Mouse (Mus musculus) megakaryocyte progenitor cell, adult 5-6 weeks (primary cell): ENCODE measurements around the gene Zfhx3. TPM values are rescaled to one million over a fixed set of nuclear protein-coding genes. Genes with fewer than 3 reads are reported as not detected.
A peak's percentile ranks its signal among the peaks of the same experiment; 100 is the strongest.

Experiments used
- ATAC-seq: replicated peaks from 2 replicates; pipeline ENCODE4 v1.8.0; 2016; ENCODE audit warnings: mild to moderate bottlenecking, moderate TSS enrichment, inconsistent platforms; ENCODE audit not compliant: poor library complexity
- total RNA-seq, 2 experiments: library from RNA; stranded (forward) in 1 of 2; stranded (reverse) in 1 of 2; fragments of 157-497, 149-512 nt in 1 of 2; fragments of 200-1000 nt in 1 of 2; gene quantifications; 2 replicates each; pipeline versions ENCODE4 v1.2.3 to v1.2.4; 2015 to 2017

Zfhx3 gene
- total RNA-seq, 2 experiments from 2014 or later = 0.25 to 1.7 TPM

- no peak for ATAC-seq
These were observed 492.1 kb downstream of the Zfhx3 start for GRCm38 (mm10) chr8:108434510-108434909.

GRCm38 (mm10) chr8:108436336-108436735 lies 493.9 kb downstream of the Zfhx3 start:
- no peak for ATAC-seq

GRCm38 (mm10) chr8:108437316-108437830 lies 494.9 kb downstream of the Zfhx3 start:
- no peak for ATAC-seq

- ATAC-seq = no peak
These were observed 498.0 kb downstream of the Zfhx3 start for GRCm38 (mm10) chr8:108440476-108440875.

GRCm38 (mm10) chr8:108450847-108451246 lies 508.4 kb downstream of the Zfhx3 start:
- no peak for ATAC-seq

- no peak for ATAC-seq
These were observed 512.3 kb downstream of the Zfhx3 start for GRCm38 (mm10) chr8:108454561-108455311.

GRCm38 (mm10) chr8:108466653-108467052 lies 524.2 kb downstream of the Zfhx3 start:
- ATAC-seq = no peak

- ATAC-seq = no peak
These were observed 525.0 kb downstream of the Zfhx3 start for GRCm38 (mm10) chr8:108467172-108468035.

GRCm38 (mm10) chr8:108470269-108470668 lies 527.8 kb downstream of the Zfhx3 start:
- no peak for ATAC-seq

GRCm38 (mm10) chr8:108474556-108474955 lies 532.1 kb downstream of the Zfhx3 start:
- ATAC-seq = no peak

GRCm38 (mm10) chr8:108478131-108478530 lies 535.7 kb downstream of the Zfhx3 start:
- no peak for ATAC-seq

GRCm38 (mm10) chr8:108480141-108480540 lies 537.7 kb downstream of the Zfhx3 start:
- ATAC-seq = no peak

- no peak for ATAC-seq
These were observed 538.8 kb downstream of the Zfhx3 start for GRCm38 (mm10) chr8:108481167-108481815.

GRCm38 (mm10) chr8:108496101-108496500 lies 553.7 kb downstream of the Zfhx3 start:
- ATAC-seq = no peak

GRCm38 (mm10) chr8:108506779-108507178 lies 564.3 kb downstream of the Zfhx3 start:
- no peak; the same call in 1 of the 2 replicates for ATAC-seq

- no peak for ATAC-seq
These were observed 565.3 kb downstream of the Zfhx3 start for GRCm38 (mm10) chr8:108507769-108508168.

- ATAC-seq = no peak
These were observed 568.3 kb downstream of the Zfhx3 start for GRCm38 (mm10) chr8:108510641-108511325.

GRCm38 (mm10) chr8:108518116-108518515 lies 575.7 kb downstream of the Zfhx3 start:
- no peak for ATAC-seq

- peak; percentile 63 for ATAC-seq
These were observed 579.6 kb downstream of the Zfhx3 start for GRCm38 (mm10) chr8:108522050-108522449.

- no peak for ATAC-seq
These were observed 587.0 kb downstream of the Zfhx3 start for GRCm38 (mm10) chr8:108529421-108529820.
